Mouse (Mus musculus) liver, postnatal 0 days (tissue): Measurements from ENCODE around the gene Tert. TPM values are rescaled to one million over a fixed set of nuclear protein-coding genes. Genes with fewer than 3 reads are reported as not detected.
A peak's percentile ranks its signal among the peaks of the same experiment; 100 is the strongest.

ENCODE experiments used
- ATAC-seq: fragments of 200-750 bp; cut with Nextera tagmentation; 2 replicates; pipeline ENCODE4 v1.8.0; 2017; ENCODE audit warnings: mild to moderate bottlenecking, moderate library complexity
- DNase-seq: peaks from one replicate; pipeline ENCODE4 v3.0.0-alpha.2; 2016
- H3K27ac ChIP-seq: fragments of 300-500 bp; sonication (generic); 2 replicates; pipeline ENCODE4 v1.5.1; 2014; ENCODE audit warnings: antibody characterized with exemption, moderate library complexity, mild to moderate bottlenecking, low read depth
- H3K27me3 ChIP-seq: fragments of 300-500 bp; sonication (generic); 2 replicates; pipeline ENCODE4 v1.6.1; 2014; ENCODE audit warnings: low read length, control low read depth, mixed read lengths; ENCODE audit not compliant: insufficient read depth
- H3K36me3 ChIP-seq: fragments of 300-500 bp; sonication (generic); replicated peaks from 2 replicates; pipeline ENCODE4 v1.6.1; 2014; ENCODE audit warnings: mild to moderate bottlenecking, control low read depth, low read length, moderate library complexity, mixed read lengths; ENCODE audit not compliant: insufficient read depth
- H3K4me1 ChIP-seq: fragments of 300-500 bp; sonication (generic); 2 replicates; pipeline ENCODE4 v1.6.1; 2014; ENCODE audit warnings: antibody characterized with exemption, mild to moderate bottlenecking, control low read depth; ENCODE audit not compliant: insufficient read depth
- H3K4me2 ChIP-seq: fragments of 300-500 bp; sonication (generic); 2 replicates; pipeline ENCODE4 v1.6.1; 2014; ENCODE audit warnings: low read depth, mild to moderate bottlenecking, low read length, moderate library complexity, mixed read lengths
- H3K4me3 ChIP-seq: fragments of 300-500 bp; sonication (generic); 2 replicates; pipeline ENCODE4 v1.5.1; 2014; ENCODE audit warnings: low read depth, low read length
- H3K9ac ChIP-seq: fragments of 300-500 bp; sonication (generic); replicated peaks from 2 replicates; pipeline ENCODE4 v1.6.1; 2014; ENCODE audit warnings: mild to moderate bottlenecking, moderate library complexity
- H3K9me3 ChIP-seq: fragments of 300-500 bp; sonication (generic); 2 replicates; pipeline ENCODE4 v1.6.1; 2016; ENCODE audit warnings: mild to moderate bottlenecking, control low read depth, low read length, mixed read lengths
- CTCF ChIP-seq: sonication (generic); IDR thresholded peaks from 2 replicates; pipeline ENCODE4 v1.5.1; 2016; ENCODE audit warnings: antibody characterized with exemption, low read depth
- EP300 ChIP-seq: IDR thresholded peaks from 2 replicates; pipeline ENCODE4 v1.6.1; 2016; ENCODE audit warnings: antibody characterized with exemption, low read depth, mild to moderate bottlenecking
- WGBS: fragments of 180-500 bp; shearing (Covaris S2); extraction: QIAGEN DNeasy Blood & Tissue Kit; methylation state at CpG from one replicate; pipeline ENCODE4 v1.1.7; 2014; ENCODE audit not compliant: insufficient replicate concordance; 5-methylcytosine and 5-hydroxymethylcytosine counted together
- polyA plus RNA-seq: library from polyadenylated mRNA; unstranded; fragments of >200 nt; fragmentation: Nextera tagmentation; extraction: Ambion mirVana; gene quantifications from 2 replicates; pipeline ENCODE4 v1.2.1, GENCODE M21; 2015

Gene Tert
- polyA plus RNA-seq, 1 experiment from 2014 or later: 0.29 TPM

GRCm38 (mm10) chr13:73654976-73655375 is 28.3 kb downstream of the Tert start:
- no peak overlapping the region for H3K4me3 ChIP-seq
- TF ChIP-seq CTCF (no peak), EP300 (no peak)
- no peak overlapping the region for H3K27ac ChIP-seq
- DNase-seq (no peak), ATAC-seq (no peak)
- no peaks in the 10 kb centered on the region for H3K9me3 ChIP-seq
- H3K4me2 ChIP-seq: no peak overlapping the region
- H3K4me1 ChIP-seq: no peaks in the 10 kb centered on the region
- no peak overlapping the region for H3K9ac ChIP-seq
- 61% methylated on average over 3 of the region's 3 CpGs for WGBS
- no peaks in the 10 kb centered on the region for H3K27me3 ChIP-seq
- no peaks in the 10 kb centered on the region for H3K36me3 ChIP-seq

- no peak for ATAC-seq
- WGBS: 55% methylated on average over 2 of the region's 2 CpGs
- TF ChIP-seq CTCF: no peak
- no peak for TF ChIP-seq EP300
- Histone ChIP-seq H3K4me2 (no peak overlapping the region), H3K27ac (no peak overlapping the region), H3K4me3 (no peak overlapping the region), H3K9me3 (no peaks in the 10 kb centered on the region), H3K9ac (no peak overlapping the region), H3K27me3 (no peaks in the 10 kb centered on the region), H3K4me1 (no peaks in the 10 kb centered on the region), H3K36me3 (no peaks in the 10 kb centered on the region)
- DNase-seq: no peak
Observed at GRCm38 (mm10) chr13:73658953-73659352, 32.2 kb downstream of the Tert start.

- TF ChIP-seq EP300: no peak
- no peak for TF ChIP-seq CTCF
- Histone ChIP-seq H3K27me3 (no peaks in the 10 kb centered on the region), H3K4me1 (no peaks in the 10 kb centered on the region), H3K36me3 (no peaks in the 10 kb centered on the region), H3K9me3 (no peaks in the 10 kb centered on the region), H3K9ac (no peak overlapping the region), H3K4me2 (no peak overlapping the region), H3K4me3 (no peak overlapping the region), H3K27ac (no peak overlapping the region)
- no peak for DNase-seq
- ATAC-seq: peak; percentile 17; the same call in 1 of the 2 replicates
- WGBS: 68% methylated on average over 2 of the region's 2 CpGs
Observed at GRCm38 (mm10) chr13:73660163-73660695, 33.5 kb downstream of the Tert start.

GRCm38 (mm10) chr13:73675161-73675560 is 48.5 kb downstream of the Tert start:
- WGBS: 80% methylated on average over 7 of the region's 7 CpGs
- no peak overlapping the region for H3K9ac ChIP-seq
- no peaks in the 10 kb centered on the region for H3K27me3 ChIP-seq
- no peaks in the 10 kb centered on the region for H3K36me3 ChIP-seq
- ATAC-seq: no peak
- no peak for DNase-seq
- no peak overlapping the region for H3K27ac ChIP-seq
- H3K4me2 ChIP-seq: no peak overlapping the region
- H3K4me3 ChIP-seq: no peak overlapping the region
- TF ChIP-seq EP300: no peak
- TF ChIP-seq CTCF: no peak
- H3K4me1 ChIP-seq: peaks cover 4% of the 10 kb centered on the region
- no peaks in the 10 kb centered on the region for H3K9me3 ChIP-seq

GRCm38 (mm10) chr13:73677853-73678252 is 51.1 kb downstream of the Tert start, which contains the start of gene Slc6a18:
Gene Slc6a18, minus strand, starts transcription at chr13:73678023.
- Histone ChIP-seq H3K4me1 (peaks cover 10% of the 10 kb centered on the region), H3K36me3 (no peaks in the 10 kb centered on the region), H3K27me3 (no peaks in the 10 kb centered on the region), H3K9me3 (no peaks in the 10 kb centered on the region), H3K27ac (no peak within 1 kb of the TSS), H3K9ac (no peak within 1 kb of the TSS), H3K4me3 (no peak within 1 kb of the TSS), H3K4me2 (no peak within 1 kb of the TSS)
- ATAC-seq (no peak), DNase-seq (no peak)
- TF ChIP-seq EP300: no peak
- WGBS: 70% methylated on average over 3 of the region's 3 CpGs

GRCm38 (mm10) chr13:73679311-73679710 is 52.6 kb downstream of the Tert start:
- Histone ChIP-seq H3K27me3 (no peaks in the 10 kb centered on the region), H3K9me3 (no peaks in the 10 kb centered on the region), H3K36me3 (no peaks in the 10 kb centered on the region), H3K4me1 (peaks cover 10% of the 10 kb centered on the region), H3K27ac (0 out of 2 replicates have a peak overlapping the region, but pooled peaks have one; percentile 3), H3K4me3 (no peak overlapping the region), H3K4me2 (no peak overlapping the region), H3K9ac (no peak overlapping the region)
- DNase-seq (no peak), ATAC-seq (no peak)
- 46% methylated on average over 2 of the region's 2 CpGs for WGBS
- TF ChIP-seq EP300 (no peak), CTCF (no peak)

- Histone ChIP-seq H3K27me3 (no peaks in the 10 kb centered on the region), H3K4me2 (peak overlapping the region; percentile 47), H3K9ac (no peak overlapping the region), H3K36me3 (no peaks in the 10 kb centered on the region), H3K4me3 (no peak overlapping the region), H3K9me3 (no peaks in the 10 kb centered on the region), H3K4me1 (peaks cover 10% of the 10 kb centered on the region), H3K27ac (peak overlapping the region; percentile 70)
- DNase-seq (no peak), ATAC-seq (peak; percentile 86)
- 0% methylated on average over 1 of the region's 1 CpGs for WGBS
- TF ChIP-seq CTCF (no peak), EP300 (no peak)
Observed at GRCm38 (mm10) chr13:73680394-73680793, 53.7 kb downstream of the Tert start.
